Mouse (Mus musculus) common myeloid progenitor, adult 5-6 weeks (primary cell): ENCODE measurements around the gene Slc44a5. TPM values are rescaled to one million over a fixed set of nuclear protein-coding genes. Genes with fewer than 3 reads are reported as not detected.
"Not testable (repeated sequence)": the region's sequence is repeated elsewhere in the genome, so short reads cannot be mapped to it uniquely, and the experiment has no call there.

ENCODE experiments used
- ATAC-seq: replicated peaks from 2 replicates; pipeline ENCODE4 v1.8.0; 2016; ENCODE audit warnings: low read depth, mild to moderate bottlenecking, moderate TSS enrichment, inconsistent platforms; ENCODE audit not compliant: poor library complexity, severe bottlenecking
- total RNA-seq: library from RNA; stranded (forward); fragments of 200-1000, 187-1606 nt; gene quantifications from 2 replicates; pipeline ENCODE4 v1.2.3, GENCODE M21; 2017

Gene Slc44a5
- total RNA-seq, 1 experiment from 2014 or later = not detected

DNA sequence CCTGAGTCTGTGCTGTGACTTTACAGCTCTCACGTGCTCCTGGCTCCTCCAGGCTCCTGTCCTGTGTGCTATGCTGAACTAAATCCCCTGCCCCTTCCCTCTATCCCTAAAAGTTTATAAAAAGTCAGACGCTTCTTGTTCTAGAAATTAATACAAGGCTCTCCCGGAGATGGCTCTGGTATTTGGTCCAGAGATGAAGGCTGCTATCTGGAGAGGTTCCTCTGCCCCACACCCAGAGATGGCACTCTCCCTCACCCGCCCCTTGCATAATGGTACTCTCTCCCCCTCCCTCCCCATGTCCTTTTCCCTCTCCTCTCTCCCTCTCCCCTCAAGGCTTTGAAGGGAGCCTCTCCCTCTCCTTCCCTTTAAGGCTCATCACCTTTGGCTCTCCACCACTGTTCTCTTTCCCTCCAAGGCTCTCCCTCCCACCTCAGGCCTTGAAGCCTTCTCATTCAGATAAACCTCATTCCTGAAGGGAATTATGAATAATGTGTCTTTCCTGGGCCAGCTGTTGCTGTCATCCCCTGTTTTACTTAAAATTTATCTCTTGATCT, 236.0 kb downstream of the Slc44a5 start:
- ATAC-seq = no peak

DNA sequence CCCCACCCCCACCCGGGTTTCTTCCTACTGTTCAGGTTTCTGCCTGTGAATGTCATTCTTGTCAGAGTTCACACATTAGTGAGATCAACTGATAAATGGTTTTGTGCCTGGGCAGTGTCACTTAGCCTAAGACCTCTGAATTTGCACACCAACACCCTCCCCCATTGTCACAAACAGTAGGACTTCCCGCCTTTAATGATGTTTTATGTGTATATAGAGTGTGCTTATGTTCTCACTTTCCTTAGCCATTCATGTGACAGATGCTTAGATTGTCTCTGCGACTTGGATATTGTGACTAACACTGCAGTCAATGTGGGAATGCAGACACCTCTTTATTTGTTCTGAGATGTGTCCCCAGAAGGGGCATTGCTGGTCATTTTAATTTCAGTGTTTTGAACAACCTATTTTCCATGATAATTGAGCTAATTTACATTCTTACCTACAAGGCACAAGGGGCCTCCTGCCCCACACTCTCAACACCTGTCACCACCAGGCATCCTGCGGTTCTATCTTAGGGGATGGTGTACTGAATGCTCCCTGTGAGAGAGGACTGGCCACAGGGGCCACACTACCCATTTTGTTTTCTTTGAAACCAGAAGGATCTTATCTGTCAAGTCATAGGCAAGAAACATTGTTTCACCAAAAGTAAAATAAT, 236.7 kb downstream of the Slc44a5 start:
- ATAC-seq = no peak

DNA sequence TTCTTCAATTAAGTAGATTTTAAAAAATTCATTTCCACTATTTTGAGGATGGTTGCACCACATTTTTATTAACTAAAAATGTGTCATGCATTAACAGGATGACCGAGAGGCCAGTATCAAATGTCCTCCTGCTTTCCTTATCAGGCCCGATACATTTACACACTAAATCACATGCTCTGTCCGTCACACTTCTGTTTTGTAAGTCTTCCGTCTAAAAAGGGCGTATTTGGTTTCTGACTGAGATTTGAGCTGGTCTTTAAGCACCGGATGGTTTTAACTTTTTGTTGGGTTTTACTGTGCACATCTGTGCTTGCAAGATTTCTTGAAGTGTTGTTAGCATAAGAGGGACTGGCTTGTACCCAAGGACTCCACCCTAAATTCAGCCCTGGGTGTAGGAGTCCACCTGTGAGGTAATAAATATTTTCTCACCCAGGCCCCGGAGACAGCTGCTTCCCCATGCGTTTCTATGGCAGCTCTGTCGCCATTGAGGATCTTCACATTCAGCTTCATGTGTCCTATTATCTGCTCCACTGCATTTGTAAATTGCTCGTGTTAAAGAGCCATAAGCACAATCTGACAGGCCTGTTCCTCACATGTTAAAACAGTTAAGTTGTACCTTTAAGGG, 237.3 kb downstream of the Slc44a5 start:
- no peak for ATAC-seq

DNA sequence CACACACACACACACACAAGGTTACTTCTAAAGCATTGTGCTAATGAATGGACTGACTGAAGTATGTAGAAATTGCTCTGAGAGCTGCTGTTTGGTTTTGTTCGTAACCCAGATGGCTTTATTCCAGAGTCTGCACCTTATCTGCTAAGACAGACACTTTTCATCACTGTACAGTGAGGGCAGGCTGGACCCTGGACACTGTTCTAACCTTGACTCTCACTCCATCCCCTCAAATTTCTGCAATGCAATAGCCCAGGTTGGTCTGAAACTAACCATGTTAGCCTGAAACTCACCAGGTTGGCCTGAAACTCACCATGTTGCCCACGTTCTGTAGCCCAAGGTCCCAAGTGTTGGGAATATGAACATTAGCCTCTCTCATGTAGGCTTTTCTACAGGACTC, 239.3 kb downstream of the Slc44a5 start:
- no peak for ATAC-seq

DNA sequence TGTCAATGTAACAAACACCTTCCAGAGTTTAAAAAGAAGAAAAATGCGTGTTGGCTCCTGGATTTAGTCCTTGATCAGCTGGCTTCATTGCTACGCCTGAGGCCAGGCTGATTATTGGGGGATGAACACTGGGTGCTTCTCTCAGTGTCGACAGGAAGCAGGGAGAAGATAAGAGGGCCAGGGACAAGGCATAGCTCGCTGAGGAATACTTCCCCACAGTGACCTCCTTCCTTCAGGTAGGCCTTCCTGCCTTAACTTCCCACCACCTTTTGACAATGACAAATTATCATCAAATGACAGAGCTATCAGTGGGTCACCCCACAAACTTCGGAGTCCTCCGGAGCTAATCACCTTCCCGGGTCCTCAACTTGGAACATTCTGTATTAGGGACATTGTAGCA, 242.1 kb downstream of the Slc44a5 start:
- no peak for ATAC-seq

DNA sequence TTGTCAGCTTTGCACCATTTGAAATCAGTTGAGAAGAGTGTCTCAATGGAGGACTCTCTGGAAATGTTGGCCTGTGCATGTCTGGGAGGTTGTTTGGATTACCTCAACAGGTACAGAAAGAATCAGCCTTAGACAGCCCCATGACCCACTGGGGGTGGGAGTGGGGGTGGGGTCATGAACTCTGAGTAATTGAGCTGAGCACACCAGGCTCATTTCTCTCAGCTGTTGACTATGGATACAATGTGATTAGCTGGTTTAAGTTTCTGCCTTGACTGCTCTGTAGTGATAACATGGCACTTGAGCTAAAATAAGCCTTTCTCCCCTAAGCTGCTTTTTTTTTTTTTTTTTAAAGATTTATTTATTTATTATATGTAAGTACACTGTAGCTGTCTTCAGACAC, 242.5 kb downstream of the Slc44a5 start:
- no peak for ATAC-seq

DNA sequence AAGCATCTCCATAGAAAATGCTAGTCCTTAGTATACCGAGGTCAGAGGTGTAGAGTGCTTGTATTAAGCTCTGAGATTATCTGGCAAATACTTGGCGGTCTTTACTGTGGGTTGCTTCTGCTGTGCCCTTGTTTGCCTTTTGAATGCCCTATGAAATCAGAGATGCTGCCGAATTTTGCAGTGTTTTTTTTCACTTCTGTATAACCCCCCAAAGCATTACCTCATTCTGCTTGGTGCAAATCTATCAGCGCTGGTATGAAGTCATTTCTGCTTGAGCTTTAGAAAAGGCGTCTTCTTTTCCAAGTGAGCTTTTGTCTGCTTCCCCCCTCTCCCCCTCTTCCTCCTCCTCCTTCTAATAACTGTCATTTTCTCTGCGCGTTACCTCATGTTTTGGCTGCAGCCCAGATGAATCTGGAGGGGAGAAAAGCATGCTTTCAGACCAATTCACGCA, 248.9 kb downstream of the Slc44a5 start:
- ATAC-seq = no peak

DNA sequence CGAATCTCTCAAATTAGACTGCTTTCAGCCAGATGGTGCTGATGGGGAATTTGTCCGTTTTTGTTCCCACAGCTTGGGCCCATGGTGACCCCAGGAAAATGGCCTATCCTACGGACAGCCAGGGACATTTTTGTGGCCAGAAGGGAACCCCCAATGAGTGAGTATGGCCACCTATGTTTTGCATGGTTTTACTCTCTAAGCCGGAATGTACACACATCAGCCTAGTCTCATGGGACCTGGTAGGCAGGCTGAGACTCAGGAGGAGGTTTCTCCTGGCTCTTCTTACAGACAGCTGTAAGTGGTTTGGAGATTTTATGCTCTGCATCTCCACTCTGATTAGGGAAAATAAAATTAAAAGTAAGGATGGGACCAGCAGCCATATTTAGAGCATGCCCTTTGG, 249.5 kb downstream of the Slc44a5 start:
- no peak for ATAC-seq

DNA sequence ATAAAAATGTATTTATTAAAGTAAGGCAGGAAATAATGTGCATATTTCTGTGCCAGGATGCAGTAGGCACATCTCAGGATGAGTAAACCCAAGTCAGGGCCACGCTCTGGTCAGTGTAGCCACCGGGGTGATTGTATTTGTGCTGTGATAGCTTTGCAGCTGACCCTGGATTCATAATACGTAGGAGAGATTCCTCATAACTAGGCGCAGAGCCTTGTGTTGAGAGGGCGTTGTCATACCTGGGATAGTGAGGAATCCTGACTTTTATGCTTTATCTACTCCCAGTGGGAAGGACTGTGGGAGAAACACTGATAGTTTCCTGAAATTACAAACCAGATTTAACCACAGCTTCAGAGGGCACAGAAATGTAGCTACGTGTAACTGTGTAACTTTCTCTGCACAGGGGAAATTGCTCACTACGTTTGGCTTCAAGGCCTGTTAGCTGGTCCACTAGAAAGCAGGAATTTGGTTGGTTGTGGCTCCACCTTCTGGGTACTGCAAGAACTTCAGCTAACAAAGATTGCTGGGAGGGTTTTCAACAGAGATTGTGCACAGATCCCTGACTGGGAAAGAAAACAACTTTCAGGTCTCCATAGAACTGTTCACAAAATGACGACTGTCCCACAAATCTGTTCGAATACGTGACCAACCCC, 253.0 kb downstream of the Slc44a5 start:
- ATAC-seq = peak; percentile 98

DNA sequence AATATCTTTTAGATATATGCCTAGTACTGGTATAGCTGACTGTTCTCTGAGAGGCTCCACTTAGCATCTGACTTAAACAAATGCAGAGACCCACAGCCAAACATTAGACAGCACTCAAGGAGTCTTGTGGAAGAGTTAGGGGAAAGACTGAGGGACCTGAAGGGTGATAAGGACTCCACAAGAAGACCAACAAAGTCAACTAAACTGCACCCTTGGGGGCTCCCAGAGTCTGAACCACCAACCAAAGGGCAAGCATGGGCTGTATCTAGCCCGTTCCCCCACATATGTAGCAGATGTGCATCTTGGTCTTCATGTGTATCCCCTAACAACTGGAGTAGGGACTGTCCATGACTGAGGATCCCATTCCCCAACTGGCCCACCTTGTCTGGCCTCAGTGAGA, 271.7 kb downstream of the Slc44a5 start:
- ATAC-seq = no peak

DNA sequence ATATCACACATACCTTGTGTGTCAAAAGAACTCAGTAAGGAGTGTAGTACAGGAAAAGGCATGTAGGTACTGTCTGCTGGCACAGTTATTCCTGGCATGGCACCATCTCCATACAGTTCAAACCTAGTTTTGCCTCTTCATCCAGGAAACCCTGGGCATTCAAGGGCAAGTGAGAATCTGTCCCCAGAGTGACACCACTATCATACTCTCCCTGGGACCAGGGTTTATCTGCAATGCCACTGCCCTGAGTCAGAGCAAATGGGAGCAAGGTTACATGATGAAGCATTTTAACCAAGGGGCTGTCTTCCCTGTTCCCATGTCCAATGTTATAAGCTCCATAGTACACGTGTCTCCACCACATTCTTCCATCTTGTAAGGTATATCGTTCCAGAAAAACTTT, 278.2 kb downstream of the Slc44a5 start:
- no peak for ATAC-seq

DNA sequence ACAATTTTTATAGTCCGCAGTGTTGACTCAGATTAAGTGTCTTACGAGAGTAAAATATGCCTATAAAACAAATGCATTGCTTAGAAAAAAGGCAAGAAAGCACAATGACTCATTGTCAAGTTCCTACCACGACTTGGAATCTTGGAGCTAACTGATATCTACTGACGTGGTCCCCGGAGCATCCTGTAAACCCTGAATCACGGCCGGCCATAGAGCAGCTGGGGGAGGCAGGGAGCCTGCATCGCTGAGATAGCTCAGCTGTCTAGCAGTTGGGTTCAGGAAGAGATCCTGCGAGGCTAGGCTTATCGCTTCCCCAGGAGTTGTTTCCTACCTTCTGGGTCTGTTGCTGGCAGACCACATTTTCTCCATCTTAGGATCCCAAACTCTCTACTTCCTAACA, 279.0 kb downstream of the Slc44a5 start:
- ATAC-seq = no peak

DNA sequence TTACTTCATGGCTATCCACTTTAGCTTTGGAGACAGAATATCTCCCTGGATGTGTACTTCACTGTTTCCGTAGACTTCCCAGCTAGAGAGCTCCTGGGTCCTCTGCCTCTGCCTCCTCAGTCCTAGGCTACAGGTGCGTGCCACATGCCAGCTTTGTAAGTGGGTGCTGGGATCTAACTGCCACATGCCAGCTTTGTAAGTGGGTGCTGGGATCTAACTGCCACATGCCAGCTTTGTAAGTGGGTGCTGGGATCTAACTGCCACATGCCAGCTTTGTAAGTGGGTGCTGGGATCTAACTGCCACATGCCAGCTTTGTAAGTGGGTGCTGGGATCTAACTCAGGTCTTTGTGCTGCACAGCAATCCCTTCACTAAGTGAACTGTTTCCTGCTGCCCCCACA, 281.0 kb downstream of the Slc44a5 start:
- not testable (repeated sequence) for ATAC-seq

DNA sequence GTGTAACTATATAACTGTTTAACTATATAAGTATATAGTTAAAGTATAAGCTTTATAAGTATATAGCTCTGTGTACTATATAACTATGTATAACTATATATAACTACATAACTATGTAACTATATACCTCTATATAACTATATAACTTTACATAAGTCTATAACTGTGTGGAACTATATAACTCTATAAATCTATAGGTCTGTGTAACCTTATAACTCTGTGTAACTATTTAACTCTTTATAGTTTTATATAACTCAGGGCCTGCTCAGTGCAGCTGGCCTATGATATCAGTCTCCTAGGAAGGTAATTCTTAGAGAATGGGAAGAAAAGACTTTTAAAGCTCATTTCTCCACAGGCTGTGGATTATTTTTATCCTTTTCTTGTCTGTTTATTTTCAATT, 284.1 kb downstream of the Slc44a5 start:
- no peak for ATAC-seq

DNA sequence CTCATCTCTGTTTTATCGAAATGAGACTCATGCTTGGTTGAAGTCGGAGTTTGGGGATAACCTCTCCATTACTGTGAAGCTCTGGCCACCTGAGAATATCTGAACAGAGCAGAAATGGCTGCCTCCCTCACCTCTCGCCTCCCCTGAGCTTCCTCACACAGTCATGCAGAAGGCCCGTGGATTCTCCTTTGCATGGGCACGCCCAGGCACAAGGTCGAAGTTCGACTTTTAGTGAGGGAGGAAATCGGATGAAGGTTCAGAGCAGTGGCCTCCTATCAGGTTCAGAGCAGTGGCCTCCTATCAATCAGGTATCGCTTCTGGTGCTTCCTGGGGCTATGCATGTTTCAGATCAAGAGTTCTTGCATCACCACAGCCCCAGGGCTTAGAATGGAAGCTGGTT, 295.1 kb downstream of the Slc44a5 start:
- no peak for ATAC-seq

DNA sequence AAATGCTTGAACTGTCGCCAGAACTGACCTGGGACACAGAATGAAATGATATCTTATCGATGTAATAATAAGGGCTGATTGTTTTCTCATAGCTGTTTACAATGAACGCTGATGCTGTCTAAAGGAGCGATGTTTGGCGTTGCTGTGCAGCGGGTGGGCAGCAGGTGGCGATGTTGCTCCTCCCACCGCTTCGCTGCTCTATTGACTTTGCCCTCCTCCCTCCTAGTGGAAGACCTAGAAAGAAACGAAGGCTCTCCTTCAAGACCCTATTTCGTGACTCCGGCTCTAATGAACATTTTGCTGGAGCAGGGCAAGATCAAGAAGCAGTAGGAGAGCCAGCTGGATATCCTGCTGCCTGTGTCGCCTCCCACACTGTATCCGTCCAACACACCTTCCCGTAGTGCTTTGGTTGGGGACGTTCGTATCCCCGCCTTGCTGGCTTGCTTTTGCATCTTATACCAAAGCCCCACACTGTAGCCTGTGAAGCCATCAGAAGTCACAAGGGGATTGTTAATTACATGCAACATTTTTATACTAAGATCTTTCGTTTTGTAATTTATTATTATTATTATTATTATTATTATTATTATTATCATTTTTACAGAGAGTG, 296.6 kb downstream of the Slc44a5 start:
- ATAC-seq = peak; percentile 100

DNA sequence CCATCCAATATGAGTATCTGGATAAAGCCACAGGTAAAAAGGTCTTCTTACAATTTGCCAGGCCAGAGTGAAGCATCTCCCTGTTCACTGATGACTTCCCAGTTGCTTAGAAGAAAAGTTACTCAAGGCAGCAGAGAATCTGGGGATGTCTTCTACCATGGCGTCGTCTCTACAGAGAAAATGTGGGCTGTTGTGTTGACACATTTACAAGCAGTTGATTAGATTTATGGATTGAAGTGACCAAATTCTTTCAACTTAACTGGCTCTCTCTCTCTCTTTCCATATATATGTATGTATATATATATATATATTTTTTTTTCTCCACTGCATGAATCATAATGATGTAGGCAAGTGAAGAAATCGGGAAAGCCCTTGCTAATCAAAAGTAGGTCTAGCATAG, 301.4 kb downstream of the Slc44a5 start:
- ATAC-seq = no peak

DNA sequence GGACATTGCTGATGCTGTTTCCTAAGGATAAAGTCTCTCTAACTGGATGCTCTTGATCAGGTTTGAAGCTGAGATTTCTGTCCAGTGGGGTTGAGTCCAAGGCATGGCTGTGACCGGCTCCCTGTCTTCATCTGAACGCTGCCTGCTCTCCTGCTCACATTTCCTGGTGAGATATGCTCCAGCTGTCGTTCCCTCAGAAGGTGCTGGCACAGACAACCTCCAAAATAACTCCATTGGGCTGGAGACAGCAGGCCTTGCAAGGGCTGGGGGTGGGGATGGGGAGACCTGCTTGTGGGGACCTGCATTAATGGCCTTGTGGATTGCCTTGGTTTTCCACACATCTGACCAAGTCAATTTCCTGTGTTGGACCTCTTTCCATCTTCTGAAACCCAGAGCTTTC, 311.0 kb downstream of the Slc44a5 start:
- ATAC-seq = no peak

DNA sequence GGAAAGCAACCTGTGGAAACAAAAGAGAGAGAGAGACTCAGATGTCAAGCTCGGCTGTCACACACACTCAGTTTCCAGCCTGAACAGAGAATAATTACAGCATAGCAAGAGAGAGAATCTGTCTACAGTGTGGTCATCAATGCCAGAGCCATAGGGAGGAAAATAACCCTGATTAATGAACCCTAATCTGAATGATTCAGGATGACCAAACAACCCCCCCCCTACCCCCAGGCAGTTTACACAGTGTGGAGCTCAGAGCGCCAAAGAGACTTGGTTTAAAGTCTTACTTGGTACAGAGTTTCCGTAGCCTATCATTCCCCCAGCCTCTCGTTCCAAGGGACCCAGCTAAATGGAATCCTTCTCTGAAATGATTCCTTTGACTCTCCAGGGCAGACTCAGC, 312.1 kb downstream of the Slc44a5 start:
- no peak for ATAC-seq

DNA sequence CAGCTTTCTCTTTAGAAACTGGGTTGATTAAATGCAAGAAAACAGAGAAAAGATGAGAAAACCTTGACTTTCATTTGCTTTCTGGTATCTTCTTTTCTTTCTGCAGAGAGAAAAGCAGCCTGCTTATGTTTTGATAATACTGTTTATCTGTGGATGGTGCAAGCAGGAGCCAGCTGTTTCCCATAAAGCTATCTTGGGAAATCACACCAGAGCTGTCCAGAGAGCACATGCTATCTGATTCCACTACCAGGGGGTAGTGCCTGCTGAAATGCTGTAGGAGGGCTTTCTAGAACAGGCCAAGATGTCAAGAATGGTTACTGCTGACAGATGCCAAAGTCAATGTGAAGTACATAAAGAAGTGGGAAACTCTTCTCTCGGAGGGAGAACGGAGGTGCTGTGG, 314.0 kb downstream of the Slc44a5 start:
- ATAC-seq = no peak
